Mouse (Mus musculus) liver, embryonic 15.5 days (tissue): Measurements from ENCODE around the gene Oit3. TPM values are rescaled to one million over a fixed set of nuclear protein-coding genes. Genes with fewer than 3 reads are reported as not detected.

Experiments used
- ATAC-seq: fragments of 200-750 bp; cut with Nextera tagmentation; 2 replicates; pipeline ENCODE4 v1.8.0; 2017; ENCODE audit warnings: moderate number of reproducible peaks, mild to moderate bottlenecking, moderate library complexity; ENCODE audit not compliant: insufficient read depth
- H3K27ac ChIP-seq: fragments of 300-500 bp; sonication (generic); replicated peaks from 2 replicates; pipeline ENCODE4 v1.5.1; 2015; ENCODE audit warnings: mild to moderate bottlenecking, inconsistent platforms
- H3K27me3 ChIP-seq: fragments of 300-500 bp; sonication (generic); 2 replicates; pipeline ENCODE4 v1.6.1; 2015; ENCODE audit warnings: mild to moderate bottlenecking, inconsistent platforms
- H3K36me3 ChIP-seq: fragments of 300-500 bp; sonication (generic); replicated peaks from 2 replicates; pipeline ENCODE4 v1.6.1; 2015; ENCODE audit warnings: moderate library complexity, mild to moderate bottlenecking, inconsistent platforms
- H3K4me1 ChIP-seq: fragments of 300-500 bp; sonication (generic); replicated peaks from 2 replicates; pipeline ENCODE4 v1.6.1; 2015; ENCODE audit warnings: inconsistent platforms
- H3K4me2 ChIP-seq: fragments of 300-500 bp; sonication (generic); 2 replicates; pipeline ENCODE4 v1.6.1; 2015; ENCODE audit warnings: moderate library complexity, mild to moderate bottlenecking, inconsistent platforms
- H3K4me3 ChIP-seq: fragments of 300-500 bp; sonication (generic); replicated peaks from 2 replicates; pipeline ENCODE4 v1.5.1; 2015; ENCODE audit warnings: mild to moderate bottlenecking, inconsistent platforms
- H3K9ac ChIP-seq: fragments of 300-500 bp; sonication (generic); 2 replicates; pipeline ENCODE4 v1.6.1; 2015; ENCODE audit warnings: moderate library complexity, mild to moderate bottlenecking, inconsistent platforms
- H3K9me3 ChIP-seq: fragments of 300-500 bp; sonication (generic); replicated peaks from 2 replicates; pipeline ENCODE4 v1.6.1; 2016; ENCODE audit warnings: inconsistent platforms
- WGBS: fragments of 180-500 bp; shearing (Covaris S2); methylation state at CpG from one replicate; pipeline ENCODE4 v1.1.7; 2015; ENCODE audit warnings: mixed read lengths; ENCODE audit not compliant: insufficient replicate concordance; 5-methylcytosine and 5-hydroxymethylcytosine counted together
- polyA plus RNA-seq: library from polyadenylated mRNA; unstranded; fragments of >200 nt; fragmentation: Nextera tagmentation; extraction: Ambion mirVana; gene quantifications from 2 replicates; pipeline ENCODE4 v1.2.1, GENCODE M21; 2015

Gene Oit3
- polyA plus RNA-seq, result 20.0 and 20.8 TPM in 2 replicates

DNA sequence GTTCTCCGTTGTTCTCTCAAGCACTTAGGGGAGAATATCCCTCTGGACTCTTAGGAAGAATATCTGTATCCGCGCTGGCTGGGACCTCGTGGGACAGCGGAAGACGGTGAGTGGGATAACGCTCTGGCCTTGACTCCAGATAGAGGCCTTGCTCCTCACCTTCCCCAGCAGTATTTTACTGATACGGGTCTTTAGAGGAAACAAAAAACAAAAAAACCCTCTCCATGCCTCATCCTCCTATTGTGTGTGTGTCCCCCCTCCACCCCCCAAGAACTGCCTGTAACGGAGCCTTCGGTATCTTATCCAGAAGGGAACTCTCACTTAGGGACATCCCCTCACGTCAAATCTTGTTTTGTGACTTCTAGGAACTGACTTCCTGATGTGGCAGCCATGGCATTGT lies at the start of gene Oit3:
Oit3 (minus strand) TSS at position 44 of the 400 bp plus-strand sequence.
- WGBS, result 49% methylated on average over 11 of the region's 11 CpGs
- 0 out of 2 replicates have a peak, but pooled peaks have one; percentile 49 for ATAC-seq
- H3K27ac ChIP-seq, result no peak within 1 kb of the TSS
- H3K4me1 ChIP-seq, result no peaks in the 10 kb centered on the region; the same call in 1 of the 2 replicates
- no peak within 1 kb of the TSS for H3K4me2 ChIP-seq
- no peaks in the 10 kb centered on the region for H3K9me3 ChIP-seq
- H3K36me3 ChIP-seq, result no peaks in the 10 kb centered on the region
- no peak within 1 kb of the TSS for H3K4me3 ChIP-seq
- H3K27me3 ChIP-seq, result no peaks in the 10 kb centered on the region
- H3K9ac ChIP-seq, result no peak within 1 kb of the TSS

DNA sequence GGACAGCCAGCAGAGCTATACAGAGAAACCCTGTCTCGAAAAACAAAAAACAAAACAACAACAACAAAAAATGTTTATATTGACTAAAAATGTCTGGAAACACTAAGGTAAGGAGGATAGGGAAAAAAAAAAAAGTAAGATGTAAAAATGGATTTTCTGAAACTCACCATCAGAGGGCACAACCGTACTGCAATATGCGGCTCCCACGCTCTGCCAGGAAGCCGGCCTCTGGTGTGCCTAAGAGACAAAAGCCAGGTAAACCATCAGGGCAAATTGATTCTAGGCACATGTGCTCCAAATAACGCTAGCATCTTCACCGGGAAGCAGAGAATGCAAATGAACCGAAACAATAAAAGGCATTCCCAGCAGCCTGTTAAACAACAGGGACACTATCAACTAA lies 49.3 kb upstream of the Oit3 start:
- no peak overlapping the region for H3K9ac ChIP-seq
- H3K36me3 ChIP-seq, result no peaks in the 10 kb centered on the region
- H3K27me3 ChIP-seq, result no peaks in the 10 kb centered on the region
- H3K4me3 ChIP-seq, result no peak overlapping the region
- H3K4me2 ChIP-seq, result no peak overlapping the region
- no peaks in the 10 kb centered on the region; the same call in 1 of the 2 replicates for H3K9me3 ChIP-seq
- no peak overlapping the region for H3K27ac ChIP-seq
- ATAC-seq, result no peak
- no peaks in the 10 kb centered on the region for H3K4me1 ChIP-seq
- WGBS, result 78% methylated on average over 8 of the region's 8 CpGs

DNA sequence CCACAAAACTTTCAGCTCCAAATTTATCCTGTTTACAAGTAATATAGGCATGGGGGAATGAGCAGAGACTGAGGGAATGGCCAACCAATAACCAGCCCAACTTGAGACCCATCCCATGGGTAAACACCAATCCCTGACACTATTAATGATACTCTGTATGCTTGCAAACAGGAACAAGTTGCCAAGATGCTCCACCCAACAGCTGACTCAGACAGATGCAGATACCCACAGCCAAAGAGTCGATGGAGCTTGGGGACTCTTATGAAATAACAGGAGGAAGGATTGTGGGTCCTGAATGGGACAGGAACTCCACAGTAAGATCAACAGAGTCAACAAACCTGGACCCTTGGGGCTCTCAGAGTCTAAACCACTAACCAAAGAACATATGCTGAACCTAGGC lies 47.8 kb upstream of the Oit3 start:
- no peak for ATAC-seq
- no peaks in the 10 kb centered on the region for H3K4me1 ChIP-seq
- 63% methylated on average over 1 of the region's 1 CpGs for WGBS
- H3K9ac ChIP-seq, result no peak overlapping the region
- no peak overlapping the region for H3K27ac ChIP-seq
- no peaks in the 10 kb centered on the region; the same call in 1 of the 2 replicates for H3K9me3 ChIP-seq
- no peaks in the 10 kb centered on the region for H3K36me3 ChIP-seq
- H3K4me2 ChIP-seq, result no peak overlapping the region
- H3K27me3 ChIP-seq, result no peaks in the 10 kb centered on the region
- H3K4me3 ChIP-seq, result no peak overlapping the region

DNA sequence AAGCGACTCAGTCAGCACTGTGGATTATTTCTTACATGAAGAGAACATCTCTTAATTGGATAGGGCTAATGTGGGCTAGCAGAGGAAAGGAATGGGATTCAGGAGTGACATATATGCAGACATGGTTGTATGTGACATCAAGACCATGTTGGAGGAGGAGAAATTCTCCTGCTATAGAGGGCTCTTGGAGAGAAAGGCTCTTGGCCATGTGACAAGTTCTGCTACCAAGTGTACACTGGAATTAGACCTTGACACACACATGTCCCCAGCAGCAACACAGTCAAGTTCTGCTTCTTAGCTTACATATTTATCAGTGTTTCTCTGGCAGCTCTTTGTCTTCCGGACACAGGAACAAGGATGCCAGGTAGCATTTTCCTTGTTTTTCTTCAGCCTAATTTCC lies 45.8 kb upstream of the Oit3 start:
- no peak for ATAC-seq
- H3K27ac ChIP-seq, result no peak overlapping the region
- H3K36me3 ChIP-seq, result no peaks in the 10 kb centered on the region
- no peaks in the 10 kb centered on the region for H3K27me3 ChIP-seq
- no peaks in the 10 kb centered on the region; the same call in 1 of the 2 replicates for H3K9me3 ChIP-seq
- 52% methylated on average over 2 of the region's 2 CpGs for WGBS
- H3K4me3 ChIP-seq, result no peak overlapping the region
- no peak overlapping the region for H3K9ac ChIP-seq
- no peak overlapping the region for H3K4me2 ChIP-seq
- H3K4me1 ChIP-seq, result no peaks in the 10 kb centered on the region

DNA sequence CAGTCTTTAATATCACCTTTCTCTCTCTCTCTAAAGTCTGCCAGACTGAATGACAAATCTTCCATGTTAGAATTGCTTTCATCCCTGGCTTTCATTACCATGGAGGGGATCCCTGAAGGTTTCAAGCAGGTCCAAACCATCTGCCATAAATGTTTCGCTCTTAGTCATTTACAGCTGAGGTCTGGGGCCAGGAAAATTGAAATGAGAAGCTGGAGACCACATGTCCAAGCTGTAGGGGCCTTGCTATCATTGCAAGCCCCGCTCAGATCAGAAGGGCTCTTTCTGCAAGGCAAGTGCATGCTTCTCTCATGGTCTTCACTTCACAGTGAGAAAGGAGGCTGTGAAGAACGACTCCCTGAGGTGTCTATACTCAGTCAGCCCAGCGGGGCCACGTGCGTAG lies 42.7 kb upstream of the Oit3 start:
- Histone ChIP-seq H3K27ac (no peak overlapping the region), H3K27me3 (no peaks in the 10 kb centered on the region), H3K9ac (no peak overlapping the region), H3K4me2 (no peak overlapping the region), H3K9me3 (no peaks in the 10 kb centered on the region), H3K4me1 (no peaks in the 10 kb centered on the region), H3K36me3 (0 out of 2 replicates have a peak, but pooled peaks cover 3% of the 10 kb centered on the region), H3K4me3 (no peak overlapping the region)
- 72% methylated on average over 6 of the region's 6 CpGs for WGBS
- ATAC-seq, result no peak

DNA sequence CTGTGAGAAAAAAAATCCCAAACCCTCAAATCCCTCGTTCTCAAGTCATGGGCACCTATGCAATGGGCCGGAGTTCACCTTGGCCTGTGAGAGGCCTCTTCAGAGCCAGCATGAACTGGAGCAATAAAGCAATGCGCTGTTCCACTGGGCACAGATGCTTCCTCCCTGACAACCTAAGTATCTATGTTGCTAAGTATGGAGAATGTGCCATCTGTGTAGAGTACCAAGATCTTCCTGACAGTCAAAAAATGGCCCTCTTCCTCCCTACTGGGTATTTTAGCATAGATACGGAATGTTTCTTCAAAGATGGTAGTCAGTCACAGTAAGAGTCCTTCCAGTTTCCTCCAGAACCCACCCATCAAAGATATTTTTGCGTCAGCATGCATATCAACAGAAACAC lies 39.8 kb upstream of the Oit3 start:
- Histone ChIP-seq H3K4me1 (no peaks in the 10 kb centered on the region), H3K36me3 (0 out of 2 replicates have a peak, but pooled peaks cover 3% of the 10 kb centered on the region), H3K4me2 (no peak overlapping the region), H3K9ac (no peak overlapping the region), H3K4me3 (no peak overlapping the region), H3K9me3 (no peaks in the 10 kb centered on the region), H3K27me3 (no peaks in the 10 kb centered on the region), H3K27ac (no peak overlapping the region)
- no peak for ATAC-seq
- 77% methylated on average over 5 of the region's 5 CpGs for WGBS

DNA sequence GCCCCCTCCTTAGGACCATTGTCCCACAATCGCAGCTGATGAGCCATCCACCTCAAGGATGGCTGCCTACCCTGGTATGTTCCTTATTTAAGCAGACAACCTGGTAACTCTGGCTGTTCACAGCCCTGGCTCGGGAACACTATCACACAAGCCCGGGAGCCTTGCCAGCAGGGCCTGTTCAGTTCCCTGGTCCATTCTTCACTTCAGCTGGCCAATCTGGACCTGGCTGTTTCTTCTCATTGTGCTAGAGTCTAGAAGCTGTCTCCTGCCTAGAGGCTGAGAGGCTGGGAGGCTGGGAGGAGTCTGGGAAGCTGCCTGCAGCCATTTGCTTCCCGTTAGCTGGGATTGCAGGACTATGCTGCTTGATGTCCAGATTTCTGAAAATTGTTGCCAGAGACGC lies 28.9 kb upstream of the Oit3 start:
- Histone ChIP-seq H3K4me3 (no peak overlapping the region), H3K36me3 (no peaks in the 10 kb centered on the region), H3K27me3 (no peaks in the 10 kb centered on the region), H3K9me3 (no peaks in the 10 kb centered on the region), H3K9ac (no peak overlapping the region), H3K4me2 (no peak overlapping the region), H3K27ac (no peak overlapping the region), H3K4me1 (no peaks in the 10 kb centered on the region)
- WGBS, result 71% methylated on average over 5 of the region's 5 CpGs
- ATAC-seq, result no peak

DNA sequence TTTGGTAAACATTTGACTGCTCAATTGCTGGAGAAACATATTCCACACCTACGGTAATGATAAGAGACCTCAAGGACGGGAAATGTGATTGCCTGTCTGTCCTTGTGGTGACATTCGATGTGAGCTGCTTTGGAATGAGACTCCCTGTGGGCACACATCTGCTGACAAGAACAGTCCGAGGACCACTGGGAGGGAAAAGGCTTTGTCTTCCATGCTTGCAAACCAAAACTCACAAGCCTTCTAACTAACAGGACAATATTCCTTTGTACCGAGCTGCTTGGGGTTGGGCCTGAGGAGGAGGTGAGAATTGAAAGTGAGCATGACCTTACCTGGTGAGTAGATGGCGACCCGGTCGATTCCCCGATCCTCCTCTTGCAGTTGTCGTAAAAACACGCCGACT lies 25.7 kb upstream of the Oit3 start:
- WGBS, result 76% methylated on average over 12 of the region's 12 CpGs
- no peak overlapping the region for H3K4me3 ChIP-seq
- no peaks in the 10 kb centered on the region for H3K4me1 ChIP-seq

DNA sequence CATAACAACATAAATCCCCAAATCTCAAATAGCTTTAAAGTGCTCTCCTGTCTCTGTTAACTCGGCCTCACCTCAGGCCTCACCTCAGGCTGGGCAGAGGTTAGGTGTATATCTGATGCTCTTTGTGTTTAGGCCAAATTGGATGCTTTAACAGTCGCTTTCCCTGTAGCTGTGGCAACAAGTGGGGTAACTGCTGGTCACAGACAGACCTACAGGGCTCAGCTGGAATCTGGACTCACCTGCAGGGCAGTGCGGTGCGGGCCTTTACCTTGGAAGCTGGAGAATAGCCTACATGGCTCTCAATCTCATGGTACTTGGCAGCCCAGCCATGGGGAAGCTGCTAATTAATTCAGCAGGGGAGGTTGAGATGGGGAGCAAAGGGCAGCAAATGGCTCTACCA lies 25.0 kb upstream of the Oit3 start:
- no peak for ATAC-seq
- Histone ChIP-seq H3K4me1 (no peaks in the 10 kb centered on the region), H3K4me2 (no peak overlapping the region), H3K9me3 (no peaks in the 10 kb centered on the region), H3K36me3 (no peaks in the 10 kb centered on the region), H3K4me3 (no peak overlapping the region), H3K9ac (no peak overlapping the region), H3K27ac (no peak overlapping the region), H3K27me3 (no peaks in the 10 kb centered on the region)
- 70% methylated on average over 4 of the region's 4 CpGs for WGBS

More for the DNA sequence above, 25.7 kb upstream of the Oit3 start:
- no peak overlapping the region for H3K27ac ChIP-seq
- H3K4me2 ChIP-seq, result no peak overlapping the region
- no peak for ATAC-seq
- H3K9me3 ChIP-seq, result no peaks in the 10 kb centered on the region
- H3K36me3 ChIP-seq, result no peaks in the 10 kb centered on the region
- H3K27me3 ChIP-seq, result no peaks in the 10 kb centered on the region
- no peak overlapping the region for H3K9ac ChIP-seq

DNA sequence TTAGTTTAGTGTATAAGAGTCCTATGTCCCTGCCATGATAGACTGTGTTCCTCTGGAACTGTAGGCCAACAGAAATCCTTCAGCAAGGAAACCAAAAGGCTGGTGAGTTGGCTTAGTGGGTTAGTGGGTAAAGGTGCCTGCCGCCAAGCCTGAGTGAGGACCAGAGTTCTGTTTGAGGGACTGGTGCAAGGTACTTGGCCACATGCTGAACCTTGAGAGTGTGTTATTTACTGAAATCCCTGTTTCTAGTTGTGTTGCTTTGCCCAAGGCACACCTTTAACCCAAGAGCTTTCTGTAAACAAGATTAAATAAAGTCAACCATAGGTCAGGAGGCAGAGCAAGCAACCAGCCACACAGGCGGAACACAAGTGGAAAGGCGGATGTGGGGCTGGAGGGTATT lies 24.0 kb upstream of the Oit3 start:
- H3K27ac ChIP-seq, result no peak overlapping the region
- no peak overlapping the region for H3K9ac ChIP-seq
- WGBS, result 80% methylated on average over 3 of the region's 3 CpGs
- H3K4me3 ChIP-seq, result no peak overlapping the region
- H3K9me3 ChIP-seq, result no peaks in the 10 kb centered on the region
- H3K4me1 ChIP-seq, result no peaks in the 10 kb centered on the region
- H3K27me3 ChIP-seq, result no peaks in the 10 kb centered on the region
- no peaks in the 10 kb centered on the region for H3K36me3 ChIP-seq
- ATAC-seq, result no peak
- H3K4me2 ChIP-seq, result no peak overlapping the region

DNA sequence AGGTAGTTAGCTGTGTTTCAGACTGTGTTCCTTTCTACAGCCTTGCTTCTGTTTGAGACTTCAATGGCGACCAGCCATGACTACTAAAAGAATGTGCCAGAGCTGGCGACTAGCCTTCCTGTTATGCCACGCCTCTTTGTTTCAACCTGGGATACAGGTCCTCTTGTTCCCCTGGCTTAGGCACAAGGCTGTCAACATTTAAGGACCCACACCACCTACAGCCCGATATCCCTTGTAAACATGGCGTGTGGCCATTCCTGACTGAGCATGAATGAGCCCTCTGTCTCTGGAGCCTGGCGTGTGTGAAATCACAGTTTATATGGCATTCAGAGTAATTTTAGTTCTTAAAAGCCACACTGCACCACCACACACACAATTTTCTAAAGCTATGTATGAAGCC lies 20.7 kb upstream of the Oit3 start:
- H3K9ac ChIP-seq, result no peak overlapping the region
- no peak overlapping the region for H3K4me3 ChIP-seq
- no peak for ATAC-seq
- no peaks in the 10 kb centered on the region for H3K27me3 ChIP-seq
- WGBS, result 73% methylated on average over 6 of the region's 6 CpGs
- H3K36me3 ChIP-seq, result no peaks in the 10 kb centered on the region
- no peaks in the 10 kb centered on the region for H3K4me1 ChIP-seq
- H3K9me3 ChIP-seq, result no peaks in the 10 kb centered on the region
- H3K27ac ChIP-seq, result no peak overlapping the region
- no peak overlapping the region for H3K4me2 ChIP-seq

DNA sequence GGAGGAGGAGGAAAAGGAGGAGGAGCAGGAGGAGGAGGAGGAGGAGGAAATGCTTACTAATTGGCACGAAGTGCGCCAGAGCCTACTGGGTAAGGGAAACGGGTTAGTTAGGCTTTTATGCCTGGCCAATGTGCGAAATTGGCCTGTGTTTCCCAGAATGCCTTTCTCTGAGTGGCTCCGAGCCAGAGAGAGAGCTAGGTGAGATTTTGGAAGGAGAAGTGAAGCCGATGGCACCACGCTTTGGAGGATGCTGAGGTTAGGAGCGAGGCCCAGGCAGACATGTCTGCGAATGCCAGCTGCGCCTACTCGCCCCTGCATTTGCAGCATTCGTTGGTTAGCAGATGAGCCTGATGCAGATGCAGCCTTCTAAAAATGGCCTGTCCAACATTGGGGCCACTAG lies 18.2 kb upstream of the Oit3 start:
- Histone ChIP-seq H3K9ac (no peak overlapping the region), H3K4me1 (no peaks in the 10 kb centered on the region), H3K36me3 (0 out of 2 replicates have a peak, but pooled peaks cover 3% of the 10 kb centered on the region), H3K4me3 (no peak overlapping the region), H3K27me3 (no peaks in the 10 kb centered on the region), H3K27ac (no peak overlapping the region), H3K9me3 (no peaks in the 10 kb centered on the region), H3K4me2 (no peak overlapping the region)
- no peak for ATAC-seq
- 78% methylated on average over 12 of the region's 12 CpGs for WGBS
